Mouse (Mus musculus): Measurements from ENCODE around the gene Snx32. TPM values are rescaled to one million over a fixed set of nuclear protein-coding genes. Genes with fewer than 3 reads are reported as not detected.

The Snx32 gene
- polyA plus RNA-seq, 1 experiment from 2014 or later: 7.6 TPM

DNA sequence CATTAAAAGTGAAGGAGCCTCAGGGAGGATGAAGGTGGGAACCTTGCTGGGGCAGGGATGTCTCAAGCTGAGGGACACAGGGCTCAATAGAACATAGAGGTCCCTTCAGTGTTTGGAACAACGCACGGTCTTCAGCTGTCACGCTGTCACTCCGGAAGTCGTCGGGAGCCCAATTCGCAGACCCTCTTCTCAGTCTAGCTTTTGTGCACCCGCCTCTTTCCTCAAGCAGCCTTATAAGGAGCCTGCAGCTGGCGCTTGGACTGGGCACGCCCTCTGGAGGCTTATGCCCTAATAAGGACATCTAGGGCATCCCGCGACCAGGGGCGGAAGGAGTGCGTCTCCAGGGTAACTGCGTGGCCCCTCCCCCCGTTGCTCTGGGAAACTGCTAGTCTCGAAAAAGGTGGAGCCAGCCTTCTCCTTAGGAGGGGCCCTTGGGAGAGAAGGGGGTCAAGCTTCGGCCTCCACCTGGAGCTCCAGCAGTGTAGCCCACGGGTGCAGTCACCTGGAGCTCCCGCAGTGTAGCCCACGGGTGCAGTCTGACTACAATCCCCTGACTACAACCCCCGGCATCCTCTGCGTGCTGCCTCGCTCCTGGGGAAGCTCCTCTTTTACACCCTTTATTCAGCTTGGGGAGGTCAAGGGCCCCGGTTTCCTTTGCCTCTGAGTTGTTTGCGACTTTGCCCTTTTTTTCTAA, 21.3 kb downstream of the Snx32 start:
- peak; percentile 99 for DNase-seq (ENCODE audit: low spot score)
- H3K9ac ChIP-seq (ENCODE audit: low read depth, low read length): peak overlapping the region; percentile 49
- peak; percentile 77 for ATAC-seq (replicated peaks; ENCODE audit: low FRiP score, low read depth)
- H3K9me3 ChIP-seq (replicated peaks; ENCODE audit: low read length): no peaks in the 10 kb centered on the region
- H3K4me2 ChIP-seq (ENCODE audit: low read length): peak overlapping the region; percentile 72
- peak overlapping the region; percentile 99 for H3K27ac ChIP-seq
- H3K27me3 ChIP-seq (ENCODE audit: insufficient read depth, low read length): no peaks in the 10 kb centered on the region
- H3K4me3 ChIP-seq (replicated peaks; ENCODE audit: low read depth, low read length): peak overlapping the region; percentile 48
- peaks cover 4% of the 10 kb centered on the region for H3K4me1 ChIP-seq (replicated peaks; ENCODE audit: insufficient read depth, low read length)
- WGBS: under 1% methylated on average over 26 of the region's 26 CpGs
- peaks cover 27% of the 10 kb centered on the region for H3K36me3 ChIP-seq (ENCODE audit: insufficient read depth, low read length)
- peak; percentile 55 for TF ChIP-seq CTCF (IDR thresholded peaks at IDR 0.05; ENCODE audit: low read depth)

DNA sequence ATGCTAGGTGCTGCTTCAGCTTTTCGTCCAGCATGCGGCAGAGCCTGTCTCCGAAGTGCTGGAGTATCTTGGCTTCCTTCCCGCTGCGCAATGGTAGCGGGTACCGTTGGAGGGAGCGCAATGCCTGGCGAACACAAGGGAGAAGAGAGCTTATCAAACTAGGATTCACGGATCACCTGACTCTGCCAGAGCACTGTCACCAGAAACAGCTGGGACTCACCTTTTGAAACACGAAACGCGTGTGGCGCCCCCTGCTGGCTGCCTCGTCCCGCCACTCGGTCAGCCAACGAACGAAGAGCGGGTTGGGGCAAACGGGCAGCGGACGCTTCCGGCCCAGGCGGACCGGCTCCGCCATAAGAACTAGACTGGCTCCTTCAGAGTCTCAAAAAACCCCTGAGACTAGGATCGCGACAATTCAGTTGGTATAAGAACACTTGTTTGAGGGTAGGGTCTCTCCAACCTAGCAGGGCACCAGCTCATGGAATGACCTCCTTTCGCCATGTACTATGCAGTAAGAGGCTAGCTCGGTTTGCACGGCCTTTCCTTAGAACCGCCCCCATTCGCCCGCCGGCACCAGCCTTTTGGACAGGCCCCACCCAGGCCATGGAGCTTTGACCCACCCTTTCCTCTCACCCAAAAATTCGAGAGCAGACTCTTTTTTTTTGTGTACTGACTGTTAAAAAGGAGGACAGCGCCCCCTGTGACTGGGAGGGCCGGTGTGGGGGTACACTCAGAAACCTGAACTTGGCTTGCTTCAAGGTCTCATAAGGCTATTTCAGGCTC, 22.4 kb downstream of the Snx32 start, which contains the start of gene Mus81:
TSS of gene Mus81 (minus strand) at position 635 of the 783 bp plus-strand sequence.
- 1% methylated on average over 39 of the region's 39 CpGs for WGBS
- Histone ChIP-seq H3K27ac (peak within 1 kb of the TSS; percentile 99), H3K36me3 (ENCODE audit: insufficient read depth, low read length) (peaks cover 29% of the 10 kb centered on the region), H3K27me3 (ENCODE audit: insufficient read depth, low read length) (no peaks in the 10 kb centered on the region), H3K9me3 (replicated peaks; ENCODE audit: low read length) (no peaks in the 10 kb centered on the region), H3K4me2 (ENCODE audit: low read length) (peak within 1 kb of the TSS; percentile 72), H3K4me1 (replicated peaks; ENCODE audit: insufficient read depth, low read length) (peaks cover 4% of the 10 kb centered on the region), H3K9ac (ENCODE audit: low read depth, low read length) (peak within 1 kb of the TSS; percentile 49), H3K4me3 (replicated peaks; ENCODE audit: low read depth, low read length) (peak within 1 kb of the TSS; percentile 48)
- ATAC-seq (replicated peaks; ENCODE audit: low FRiP score, low read depth) (peak; percentile 71), DNase-seq (ENCODE audit: low spot score) (peak; percentile 99)
- peak; percentile 89 for TF ChIP-seq CTCF (IDR thresholded peaks at IDR 0.05; ENCODE audit: low read depth)

DNA sequence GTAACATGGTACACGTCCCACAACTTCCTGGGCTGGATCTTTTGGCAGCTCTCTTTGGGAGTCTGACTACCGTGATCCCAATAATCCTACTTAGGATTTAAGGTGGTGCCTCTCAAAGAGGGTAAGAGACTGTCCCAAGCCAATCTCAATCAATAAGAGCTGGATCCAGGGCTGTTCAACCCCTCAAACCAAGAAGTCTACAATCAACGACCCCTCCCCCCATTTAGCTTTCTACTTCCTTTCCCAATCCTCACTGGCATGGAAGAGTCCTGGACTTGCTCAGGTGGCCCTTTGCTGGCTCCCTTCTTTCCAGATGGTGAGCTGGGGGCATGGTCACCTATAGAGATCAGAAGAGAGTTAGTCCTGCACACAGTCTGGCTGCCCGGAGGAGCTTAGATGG, 23.6 kb downstream of the Snx32 start:
- Histone ChIP-seq H3K9me3 (replicated peaks; ENCODE audit: low read length) (no peaks in the 10 kb centered on the region), H3K4me1 (replicated peaks; ENCODE audit: insufficient read depth, low read length) (peaks cover under 1% of the 10 kb centered on the region; the same call in 1 of the 2 replicates), H3K36me3 (ENCODE audit: insufficient read depth, low read length) (peaks cover 34% of the 10 kb centered on the region), H3K4me3 (replicated peaks; ENCODE audit: low read depth, low read length) (no peak overlapping the region), H3K27ac (no peak overlapping the region), H3K27me3 (ENCODE audit: insufficient read depth, low read length) (no peaks in the 10 kb centered on the region), H3K9ac (ENCODE audit: low read depth, low read length) (no peak overlapping the region), H3K4me2 (ENCODE audit: low read length) (no peak overlapping the region)
- ATAC-seq (replicated peaks; ENCODE audit: low FRiP score, low read depth) (no peak), DNase-seq (ENCODE audit: low spot score) (no peak)
- TF ChIP-seq CTCF (IDR thresholded peaks at IDR 0.05; ENCODE audit: low read depth): no peak
- WGBS: 76% methylated on average over 4 of the region's 4 CpGs

DNA sequence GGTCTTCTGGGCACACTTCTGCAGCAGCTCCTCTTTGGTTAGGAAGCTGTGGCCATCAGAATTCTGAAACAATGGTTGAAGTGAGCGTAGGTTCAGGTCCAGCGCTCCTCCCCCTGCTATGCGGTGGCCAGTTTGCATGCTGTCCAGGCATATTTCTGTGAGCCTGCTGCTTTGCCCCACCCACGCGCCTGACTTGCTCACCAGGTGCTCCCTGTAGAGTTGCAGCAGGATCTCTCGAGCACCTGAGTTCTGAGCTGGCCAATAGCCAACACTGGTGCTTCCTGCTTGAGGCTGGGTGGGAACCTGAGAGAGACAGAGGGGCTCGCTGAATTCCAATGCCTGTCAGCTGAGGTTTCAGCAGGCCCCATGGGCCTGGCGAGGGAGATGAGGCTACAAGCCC, 24.1 kb downstream of the Snx32 start:
- 67% methylated on average over 8 of the region's 8 CpGs for WGBS
- DNase-seq (ENCODE audit: low spot score): no peak
- no peak overlapping the region for H3K4me3 ChIP-seq (replicated peaks; ENCODE audit: low read depth, low read length)
- no peak overlapping the region for H3K4me2 ChIP-seq (ENCODE audit: low read length)
- no peaks in the 10 kb centered on the region for H3K27me3 ChIP-seq (ENCODE audit: insufficient read depth, low read length)
- peaks cover 39% of the 10 kb centered on the region for H3K36me3 ChIP-seq (ENCODE audit: insufficient read depth, low read length)
- H3K4me1 ChIP-seq (replicated peaks; ENCODE audit: insufficient read depth, low read length): no peaks in the 10 kb centered on the region; the same call in 1 of the 2 replicates
- no peaks in the 10 kb centered on the region for H3K9me3 ChIP-seq (replicated peaks; ENCODE audit: low read length)
- ATAC-seq (replicated peaks; ENCODE audit: low FRiP score, low read depth): no peak
- no peak for TF ChIP-seq CTCF (IDR thresholded peaks at IDR 0.05; ENCODE audit: low read depth)
- peak overlapping the region; percentile 20; the same call in 1 of the 2 replicates for H3K9ac ChIP-seq (ENCODE audit: low read depth, low read length)
- no peak overlapping the region for H3K27ac ChIP-seq

DNA sequence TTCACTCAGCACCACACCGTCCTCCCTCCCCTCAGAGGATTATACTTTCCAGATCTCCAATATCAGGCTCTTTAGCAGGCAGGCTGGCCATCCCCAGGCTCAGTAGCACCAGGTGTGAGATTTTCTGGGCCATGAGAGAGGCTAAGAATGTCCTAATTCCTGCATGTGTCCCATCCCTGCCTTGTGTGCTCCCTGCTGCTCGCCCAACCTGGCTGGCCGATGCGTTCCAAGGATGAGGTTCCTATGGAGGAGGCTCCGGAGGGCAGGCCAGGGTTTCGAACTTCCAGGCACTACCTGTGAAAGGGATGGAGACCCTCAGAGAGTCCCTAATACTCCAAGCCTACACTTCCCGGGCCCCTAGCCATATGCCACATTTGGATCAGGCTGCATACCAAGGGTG, 24.5 kb downstream of the Snx32 start:
- Histone ChIP-seq H3K4me1 (replicated peaks; ENCODE audit: insufficient read depth, low read length) (no peaks in the 10 kb centered on the region; the same call in 1 of the 2 replicates), H3K36me3 (ENCODE audit: insufficient read depth, low read length) (peaks cover 43% of the 10 kb centered on the region), H3K9me3 (replicated peaks; ENCODE audit: low read length) (no peaks in the 10 kb centered on the region), H3K27me3 (ENCODE audit: insufficient read depth, low read length) (no peaks in the 10 kb centered on the region), H3K27ac (no peak overlapping the region), H3K4me3 (replicated peaks; ENCODE audit: low read depth, low read length) (no peak overlapping the region), H3K9ac (ENCODE audit: low read depth, low read length) (peak overlapping the region; percentile 20; the same call in 1 of the 2 replicates), H3K4me2 (ENCODE audit: low read length) (no peak overlapping the region)
- DNase-seq (ENCODE audit: low spot score): no peak
- no peak for ATAC-seq (replicated peaks; ENCODE audit: low FRiP score, low read depth)
- TF ChIP-seq CTCF (IDR thresholded peaks at IDR 0.05; ENCODE audit: low read depth): no peak
- 94% methylated on average over 7 of the region's 7 CpGs for WGBS

DNA sequence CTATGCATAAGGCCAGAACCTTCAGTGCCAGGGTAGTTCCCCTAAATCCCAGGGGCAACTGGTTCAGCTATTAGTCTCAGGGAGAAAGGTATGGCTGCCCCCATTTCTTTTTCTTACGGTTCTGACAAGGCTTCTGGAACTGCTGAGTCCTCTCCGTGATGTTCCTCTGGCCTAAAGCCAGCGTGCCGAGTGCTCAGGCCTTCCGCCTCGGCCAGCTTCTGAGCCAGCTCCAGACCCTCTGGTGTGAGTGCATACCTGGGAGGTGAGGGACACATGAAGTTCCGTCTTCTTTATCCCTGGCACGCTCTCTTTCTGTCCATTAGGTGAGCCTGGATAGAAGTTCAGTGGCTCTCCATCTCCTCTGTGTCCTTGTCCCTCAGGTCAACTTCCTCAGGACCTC, 25.0 kb downstream of the Snx32 start:
- Histone ChIP-seq H3K4me1 (replicated peaks; ENCODE audit: insufficient read depth, low read length) (no peaks in the 10 kb centered on the region; the same call in 1 of the 2 replicates), H3K36me3 (ENCODE audit: insufficient read depth, low read length) (peaks cover 48% of the 10 kb centered on the region), H3K9ac (ENCODE audit: low read depth, low read length) (peak overlapping the region; percentile 20; the same call in 1 of the 2 replicates), H3K4me2 (ENCODE audit: low read length) (no peak overlapping the region), H3K27me3 (ENCODE audit: insufficient read depth, low read length) (no peaks in the 10 kb centered on the region), H3K9me3 (replicated peaks; ENCODE audit: low read length) (no peaks in the 10 kb centered on the region), H3K4me3 (replicated peaks; ENCODE audit: low read depth, low read length) (no peak overlapping the region), H3K27ac (no peak overlapping the region)
- 88% methylated on average over 8 of the region's 8 CpGs for WGBS
- no peak for TF ChIP-seq CTCF (IDR thresholded peaks at IDR 0.05; ENCODE audit: low read depth)
- ATAC-seq (replicated peaks; ENCODE audit: low FRiP score, low read depth) (no peak), DNase-seq (ENCODE audit: low spot score) (no peak)
